Mouse (Mus musculus) lung, postnatal 0 days (tissue): ENCODE results near the gene Klhl42.

Experiments used
- CTCF ChIP-seq: IDR thresholded peaks from 2 replicates; pipeline ENCODE4 v1.5.1; 2016; ENCODE audit warnings: antibody characterized with exemption, mild to moderate bottlenecking
- EP300 ChIP-seq: IDR thresholded peaks from 2 replicates; pipeline ENCODE4 v1.6.1; 2016; ENCODE audit warnings: antibody characterized with exemption, mild to moderate bottlenecking, control low read depth

- TF ChIP-seq CTCF (no peak), EP300 (no peak)
These were observed 37.2 kb upstream of the Klhl42 start for GRCm38 (mm10) chr6:147053785-147054646.
